Mouse (Mus musculus) embryonic facial prominence, embryonic 10.5 days (tissue): ENCODE measurements at regions not wholly inside any gene's neighbourhood (a gene's known extent, or its start where the extent isn't known, plus 50 kb on each side); places are given as distances from the start of the nearest gene placed in this dataset.

Experiments
- DNase-seq: peaks from one replicate; pipeline ENCODE4 v3.0.0-alpha.2; 2017; ENCODE audit warnings: low spot score
- H3K27ac ChIP-seq: fragments of 300-500 bp; sonication (generic); replicated peaks from 2 replicates; pipeline ENCODE4 v1.5.1; 2016; ENCODE audit warnings: mild to moderate bottlenecking
- H3K27me3 ChIP-seq: fragments of 300-500 bp; sonication (generic); replicated peaks from 2 replicates; pipeline ENCODE4 v1.6.1; 2016; ENCODE audit warnings: low read depth, mild to moderate bottlenecking; ENCODE audit not compliant: poor library complexity, severe bottlenecking
- H3K36me3 ChIP-seq: fragments of 300-500 bp; sonication (generic); replicated peaks from 2 replicates; pipeline ENCODE4 v1.6.1; 2016; ENCODE audit warnings: mild to moderate bottlenecking, moderate library complexity
- H3K4me1 ChIP-seq: fragments of 300-500 bp; sonication (generic); 2 replicates; pipeline ENCODE4 v1.6.1; 2016
- H3K4me3 ChIP-seq: fragments of 300-500 bp; sonication (generic); 2 replicates; pipeline ENCODE4 v1.5.1; 2016; ENCODE audit warnings: mild to moderate bottlenecking, moderate library complexity
- H3K9me3 ChIP-seq: fragments of 300-500 bp; sonication (generic); 2 replicates; pipeline ENCODE4 v1.6.1; 2016; ENCODE audit warnings: mild to moderate bottlenecking
- WGBS: fragments of 180-500 bp; shearing (Covaris S2); methylation state at CpG from one replicate; pipeline ENCODE4 v1.1.7; 2016; 5-methylcytosine and 5-hydroxymethylcytosine counted together

- DNase-seq = peak; percentile 30
- Histone ChIP-seq H3K27me3 (no peaks in the 10 kb centered on the region), H3K36me3 (no peaks in the 10 kb centered on the region), H3K4me1 (0 out of 2 replicates have a peak, but pooled peaks cover 7% of the 10 kb centered on the region), H3K27ac (no peak overlapping the region), H3K9me3 (no peaks in the 10 kb centered on the region), H3K4me3 (no peak overlapping the region)
- WGBS = 68% methylated on average over 1 of the region's 1 CpGs
These were observed 73.9 kb upstream of the Defb41 start for GRCm38 (mm10) chr1:18338871-18339270.
